Mouse (Mus musculus) MEL (cell line): Measurements from ENCODE around the gene Dgkg. TPM values are rescaled to one million over a fixed set of nuclear protein-coding genes. Genes with fewer than 3 reads are reported as not detected.

ENCODE experiments used
- DNase-seq: peaks from one replicate; pipeline ENCODE4 v3.0.0; 2011; ENCODE audit warnings: low read depth, low spot score
- H3K27ac ChIP-seq: 2 replicates; pipeline ENCODE4 v1.5.1; 2012; ENCODE audit warnings: low read depth, mild to moderate bottlenecking, control low read depth, low read length, moderate library complexity; ENCODE audit not compliant: control insufficient read depth
- H3K27me3 ChIP-seq, 2 experiments: fragments of 150-350 bp in 1 of 2; sonication (generic) in 1 of 2; 2 replicates each; pipeline ENCODE4 v1.6.1; 2012; ENCODE audit warnings: low read length in 2 of 2, mild to moderate bottlenecking in 2 of 2, improper control_type of control experiment in 1 of 2, moderate library complexity in 1 of 2; ENCODE audit not compliant: insufficient read depth in 2 of 2, control insufficient read depth in 1 of 2
- H3K36me3 ChIP-seq, 2 experiments: 2 replicates each; pipeline ENCODE4 v1.6.1; 2012 to 2014; ENCODE audit warnings: low read length in 2 of 2, improper control_type of control experiment in 1 of 2, inconsistent platforms in 1 of 2, mild to moderate bottlenecking in 1 of 2; ENCODE audit not compliant: insufficient read depth in 2 of 2, control insufficient read depth in 1 of 2
- H3K4me1 ChIP-seq, 2 experiments: fragments of 150-350 bp in 1 of 2; sonication (generic) in 1 of 2; 2 replicates each; pipeline ENCODE4 v1.6.1; 2012; ENCODE audit warnings: low read length in 2 of 2, improper control_type of control experiment in 1 of 2, mild to moderate bottlenecking in 1 of 2; ENCODE audit not compliant: insufficient read depth in 2 of 2, control insufficient read depth in 1 of 2
- H3K4me3 ChIP-seq, 2 experiments: fragments of 150-350 bp in 1 of 2; sonication (generic) in 1 of 2; 2 replicates each; pipeline ENCODE4 v1.5.1; 2012; ENCODE audit warnings: low read depth in 2 of 2, low read length in 2 of 2, mild to moderate bottlenecking in 2 of 2, moderate library complexity in 2 of 2, control low read depth in 1 of 2, improper control_type of control experiment in 1 of 2; ENCODE audit not compliant: control insufficient read depth in 1 of 2, insufficient read depth in 1 of 2
- H3K79me2 ChIP-seq: 2 replicates; pipeline ENCODE4 v1.6.1; 2012; ENCODE audit warnings: mild to moderate bottlenecking, low read length, moderate library complexity; ENCODE audit not compliant: control insufficient read depth, poor library complexity, insufficient read depth
- H3K9ac ChIP-seq: 2 replicates; pipeline ENCODE4 v1.6.1; 2012; ENCODE audit warnings: low read depth, mild to moderate bottlenecking, control low read depth, low read length, moderate library complexity; ENCODE audit not compliant: control insufficient read depth, poor library complexity, severe bottlenecking
- H3K9me3 ChIP-seq: fragments of 150-350 bp; sonication (generic); replicated peaks from 2 replicates; pipeline ENCODE4 v1.6.1; 2012; ENCODE audit warnings: mild to moderate bottlenecking, low read length, improper control_type of control experiment, moderate library complexity; ENCODE audit not compliant: insufficient read depth
- BHLHE40 ChIP-seq: IDR thresholded peaks from 2 replicates; pipeline ENCODE4 v1.6.1; 2012; ENCODE audit warnings: low read depth, mild to moderate bottlenecking, inconsistent platforms, low read length, improper control_type of control experiment, borderline replicate concordance
- CHD2 ChIP-seq: IDR thresholded peaks from 2 replicates; pipeline ENCODE4 v1.6.1; 2011; ENCODE audit warnings: low read length, improper control_type of control experiment
- CTCF ChIP-seq, 3 experiments: IDR thresholded peaks in 2 of 3; conservative IDR thresholded peaks in 1 of 3; 2 replicates each; pipeline ENCODE4 v1.5.1; 2011 to 2012; ENCODE audit warnings: low read length in 3 of 3, low read depth in 2 of 3, mild to moderate bottlenecking in 2 of 3, improper control_type of control experiment in 1 of 3, inconsistent platforms in 1 of 3, mixed read lengths in 1 of 3, moderate library complexity in 1 of 3; ENCODE audit not compliant: control insufficient read depth in 1 of 3, insufficient read depth in 1 of 3, poor library complexity in 1 of 3, severe bottlenecking in 1 of 3
- EP300 ChIP-seq, 2 experiments: IDR thresholded peaks; 2 replicates each; pipeline ENCODE4 v1.6.1; 2011; ENCODE audit warnings: improper control_type of control experiment in 2 of 2, low read length in 2 of 2, low read depth in 1 of 2, mild to moderate bottlenecking in 1 of 2
- GABPA ChIP-seq: IDR thresholded peaks from 2 replicates; pipeline ENCODE4 v1.6.1; 2012; ENCODE audit warnings: low read depth, mild to moderate bottlenecking, inconsistent platforms, low read length, improper control_type of control experiment, moderate library complexity
- HCFC1 ChIP-seq: IDR thresholded peaks from 2 replicates; pipeline ENCODE4 v1.6.1; 2012; ENCODE audit warnings: low read depth, mild to moderate bottlenecking, inconsistent platforms, low read length, improper control_type of control experiment, moderate library complexity
- JUND ChIP-seq: IDR thresholded peaks from 2 replicates; pipeline ENCODE4 v1.6.1; 2011; ENCODE audit warnings: low read depth, mild to moderate bottlenecking, improper control_type of control experiment, low read length
- KAT2A ChIP-seq: conservative IDR thresholded peaks from 2 replicates; pipeline ENCODE4 v1.6.1; 2012; ENCODE audit warnings: low read depth, low read length, improper control_type of control experiment, inconsistent platforms
- MAX ChIP-seq: IDR thresholded peaks from 2 replicates; pipeline ENCODE4 v1.6.1; 2011; ENCODE audit warnings: low read length, improper control_type of control experiment
- MAZ ChIP-seq: IDR thresholded peaks from 2 replicates; pipeline ENCODE4 v1.6.1; 2012; ENCODE audit warnings: low read depth, mild to moderate bottlenecking, inconsistent platforms, low read length, improper control_type of control experiment
- MEF2A ChIP-seq: IDR thresholded peaks from 2 replicates; pipeline ENCODE4 v1.6.1; 2014; ENCODE audit warnings: low read depth, mild to moderate bottlenecking, inconsistent platforms, low read length, improper control_type of control experiment; ENCODE audit not compliant: poor library complexity, insufficient replicate concordance, severe bottlenecking; ENCODE audit errors: extremely low read depth
- MXI1 ChIP-seq: IDR thresholded peaks from 2 replicates; pipeline ENCODE4 v1.6.1; 2011; ENCODE audit warnings: mild to moderate bottlenecking, low read depth, low read length, improper control_type of control experiment
- MYB ChIP-seq: IDR thresholded peaks from 2 replicates; pipeline ENCODE4 v1.6.1; 2011; ENCODE audit warnings: mild to moderate bottlenecking, low read depth, low read length, improper control_type of control experiment
- NRF1 ChIP-seq: IDR thresholded peaks from 2 replicates; pipeline ENCODE4 v1.6.1; 2014; ENCODE audit warnings: low read depth, mild to moderate bottlenecking, inconsistent platforms, low read length, improper control_type of control experiment, moderate library complexity; ENCODE audit not compliant: poor library complexity, insufficient read depth, severe bottlenecking
- POLR2AphosphoS2 ChIP-seq: IDR thresholded peaks from 2 replicates; pipeline ENCODE4 v1.6.1; 2011; ENCODE audit warnings: low read length, improper control_type of control experiment
- RAD21 ChIP-seq: IDR thresholded peaks from 2 replicates; pipeline ENCODE4 v1.6.1; 2011; ENCODE audit warnings: mild to moderate bottlenecking, low read depth, low read length, improper control_type of control experiment
- RCOR1 ChIP-seq: IDR thresholded peaks from 2 replicates; pipeline ENCODE4 v1.6.1; 2012; ENCODE audit warnings: low read depth, mild to moderate bottlenecking, inconsistent platforms, low read length, improper control_type of control experiment
- SIN3A ChIP-seq: IDR thresholded peaks from 2 replicates; pipeline ENCODE4 v1.6.1; 2012; ENCODE audit warnings: low read length, improper control_type of control experiment, inconsistent platforms
- SMC3 ChIP-seq: IDR thresholded peaks from 2 replicates; pipeline ENCODE4 v1.6.1; 2011; ENCODE audit warnings: low read depth, low read length, improper control_type of control experiment
- TAL1 ChIP-seq: IDR thresholded peaks from 2 replicates; pipeline ENCODE4 v1.6.1; 2012; ENCODE audit warnings: mild to moderate bottlenecking, inconsistent platforms, low read length, moderate library complexity, mixed read lengths
- TBP ChIP-seq: IDR thresholded peaks from 2 replicates; pipeline ENCODE4 v1.8.0; 2011; ENCODE audit warnings: low read depth, low read length, improper control_type of control experiment
- UBTF ChIP-seq: IDR thresholded peaks from 2 replicates; pipeline ENCODE4 v1.6.1; 2012; ENCODE audit warnings: low read depth, mild to moderate bottlenecking, inconsistent platforms, low read length, improper control_type of control experiment, moderate library complexity, borderline replicate concordance; ENCODE audit not compliant: insufficient read depth
- USF1 ChIP-seq: IDR thresholded peaks from 2 replicates; pipeline ENCODE4 v1.6.1; 2014; ENCODE audit warnings: low read depth, mild to moderate bottlenecking, inconsistent platforms, low read length, improper control_type of control experiment, moderate library complexity
- USF2 ChIP-seq, 2 experiments: IDR thresholded peaks; 2 replicates each; pipeline ENCODE4 v1.6.1; 2011 to 2012; ENCODE audit warnings: improper control_type of control experiment in 2 of 2, low read length in 2 of 2, borderline replicate concordance in 1 of 2, inconsistent platforms in 1 of 2, low read depth in 1 of 2, mild to moderate bottlenecking in 1 of 2; ENCODE audit not compliant: insufficient read depth in 1 of 2
- ZC3H11A ChIP-seq: IDR thresholded peaks from 2 replicates; pipeline ENCODE4 v1.6.1; 2012; ENCODE audit warnings: low read depth, mild to moderate bottlenecking, inconsistent platforms, low read length, improper control_type of control experiment
- polyA plus RNA-seq, 2 experiments: library from polyadenylated mRNA; stranded (reverse) in 1 of 2; unstranded in 1 of 2; fragments of >175 nt in 1 of 2; fragments of >200 nt in 1 of 2; gene quantifications; 2 replicates each; pipeline versions ENCODE4 v1.2.1 to v1.2.4; 2012; ENCODE audit warnings: low replicate concordance in 2 of 2, low read depth in 1 of 2; ENCODE audit not compliant: insufficient read length in 2 of 2, insufficient read depth in 1 of 2, missing spikeins in 1 of 2
- total RNA-seq: library from RNA; depleted of rRNA; stranded (reverse); fragments of 300-350 nt; gene quantifications from 2 replicates; pipeline ENCODE4 v1.2.3, GENCODE M21; 2012

Gene Dgkg
- total and polyA plus RNA-seq, 3 experiments, result not detected

- Histone ChIP-seq H3K27me3 (no peaks in the 10 kb centered on the region), H3K4me3 (no peak overlapping the region), H3K27ac (no peak overlapping the region), H3K4me1 (no peaks in the 10 kb centered on the region), H3K79me2 (no peaks in the 10 kb centered on the region), H3K9ac (no peak overlapping the region)
- no peak for DNase-seq
- TF ChIP-seq KAT2A, result no peak
- TF ChIP-seq MXI1, result no peak
- no peak for TF ChIP-seq POLR2AphosphoS2
- TF ChIP-seq RCOR1, result no peak
- no peak for TF ChIP-seq USF1
- no peak for TF ChIP-seq USF2 (IDR thresholded peaks at IDR 0.05; ENCODE audit: borderline replicate concordance in 1 of 2, insufficient read depth in 1 of 2, low read depth in 1 of 2, low read length in 2 of 2)
- no peak for TF ChIP-seq CHD2
- no peak for TF ChIP-seq TAL1
- no peak for TF ChIP-seq BHLHE40
- TF ChIP-seq RAD21, result no peak
- TF ChIP-seq UBTF, result no peak
- no peak for TF ChIP-seq MAZ
- no peak for TF ChIP-seq MAX
- TF ChIP-seq SIN3A, result no peak
- no peak for TF ChIP-seq SMC3
- TF ChIP-seq MEF2A, result no peak
- no peak for TF ChIP-seq TBP
- TF ChIP-seq HCFC1, result no peak
- no peak for TF ChIP-seq EP300 (IDR thresholded peaks at IDR 0.05; ENCODE audit: low read depth in 1 of 2, low read length in 2 of 2)
- TF ChIP-seq, all 39 proteins: peak for 0
- Histone ChIP-seq H3K36me3 (no peaks in the 10 kb centered on the region), H3K9me3 (no peaks in the 10 kb centered on the region)
Measured at GRCm38 (mm10) chr16:22643460-22643859, 13.6 kb downstream of the Dgkg start.

DNA sequence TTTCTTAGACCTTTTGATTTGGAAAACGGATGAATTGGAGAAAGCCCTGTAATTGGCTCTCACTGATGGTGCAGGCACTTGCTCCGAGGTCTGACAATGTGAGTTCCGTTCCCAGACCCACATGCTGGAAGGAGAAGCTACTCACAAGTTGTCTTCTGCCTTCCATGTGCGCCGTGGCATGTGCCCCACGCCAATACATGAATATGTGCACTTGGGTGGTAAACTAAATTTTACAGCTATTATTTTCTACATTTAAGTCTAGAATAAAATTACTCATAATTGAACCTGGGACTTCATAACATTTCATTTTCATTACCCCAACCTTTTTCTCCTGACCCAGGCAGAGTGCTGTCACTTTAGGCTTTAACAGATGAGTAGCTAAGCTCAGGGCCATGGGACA lies 14.1 kb downstream of the Dgkg start:
- Histone ChIP-seq H3K4me1 (no peaks in the 10 kb centered on the region), H3K9ac (no peak overlapping the region), H3K9me3 (no peaks in the 10 kb centered on the region), H3K4me3 (no peak overlapping the region), H3K36me3 (no peaks in the 10 kb centered on the region), H3K27ac (no peak overlapping the region), H3K79me2 (no peaks in the 10 kb centered on the region), H3K27me3 (no peaks in the 10 kb centered on the region)
- no peak for TF ChIP-seq CTCF (IDR thresholded peaks at IDR 0.05 in 2 of 3, conservative IDR thresholded peaks at IDR 0.05 in 1 of 3; ENCODE audit: control insufficient read depth in 1 of 3, insufficient read depth in 1 of 3, low read depth in 2 of 3, low read length in 3 of 3, poor library complexity in 1 of 3, severe bottlenecking in 1 of 3)
- TF ChIP-seq SMC3, result no peak
- TF ChIP-seq JUND, result no peak
- TF ChIP-seq MYB, result no peak
- TF ChIP-seq GABPA, result no peak
- TF ChIP-seq MXI1, result no peak
- no peak for TF ChIP-seq MAZ
- TF ChIP-seq ZC3H11A, result no peak
- no peak for TF ChIP-seq MEF2A
- TF ChIP-seq RCOR1, result no peak
- no peak for TF ChIP-seq NRF1
- TF ChIP-seq EP300 (IDR thresholded peaks at IDR 0.05; ENCODE audit: low read depth in 1 of 2, low read length in 2 of 2), result no peak
- DNase-seq, result no peak
